11 mouse cellular contexts compared by ENCODE assay signal in genomic region chr9:96284916-96285315, GRCm38 (mm10).
DNase-seq lines count a peak whose midpoint lies in the region; ATAC-seq and TF ChIP-seq lines count a peak whose summit lies in the region.
"Had no signal": no experiment of that assay in that cellular context is flagged by ENCODE, and none has a peak within 500 bp of the region (broad histone marks: within the 10 kb centered on the region; RNA-seq: fewer than 3 reads in every experiment).

No protein-coding gene starts in this region.

- POLR2A ChIA-PET in Patski (lab: Charles Lee), result interaction anchor here (0.6 kb wide), 1 partner anchor 538 kb away, joined by 3 read pairs; no protein-coding TSS in a partner anchor

- H3K27me3 ChIP-seq in Patski, result no peaks in the 10 kb centered on the region
- H3K27me3 ChIP-seq: embryonic facial prominence, embryonic 15.5 days; neural tube, embryonic 13.5 days had no signal

- peak; percentile 49 for DNase-seq in embryo, embryonic 11 days
- DNase-seq in embryo, embryonic 10 days (ENCODE audit: low spot score), result no peak
- DNase-seq in left cerebral cortex, postnatal 14 days (ENCODE audit: low spot score in 2 of 2), result peak; percentile 5 to 7
- no peak for DNase-seq in left cerebral cortex, postnatal 4 days
- no peak for DNase-seq in Patski (ENCODE audit: low read depth, low spot score)
- DNase-seq in naive thymus-derived CD4-positive, alpha-beta T cell, adult 2 months (ENCODE audit: low read depth), result peak; percentile 69
- DNase-seq in spleen, adult 12 weeks (ENCODE audit: low spot score), result no peak
- DNase-seq in gastrocnemius, postnatal 25 days, result no peak

- CTCF ChIA-PET in Patski (lab: Charles Lee), result interaction anchor here (1.3 kb wide), 1 partner anchor 252 kb away, joined by 3 read pairs; no protein-coding TSS in a partner anchor

- ATAC-seq in Patski, result no peak
- ATAC-seq: intestine, embryonic 16.5 days had no signal

- peak; percentile 47 for TF ChIP-seq CTCF in Patski (IDR thresholded peaks at IDR 0.05)

- in situ Hi-C loops in Patski (cut with MboI; ENCODE audit: low pct_unique_long_range_greater_than_20kb), result loop anchor here (10.0 to 25.0 kb wide), 3 partner anchors 210 to 527 kb away; no protein-coding TSS in a partner anchor

- intact Hi-C loops in left cerebral cortex, postnatal 14 days (cut with DNase I), result loop anchor here (10.0 kb wide), 2 partner anchors 210 to 270 kb away; no protein-coding TSS in a partner anchor
- intact Hi-C loops in left cerebral cortex, postnatal 4 days (cut with DNase I), result loop anchor here (10.0 kb wide), 2 partner anchors 270 to 530 kb away; no protein-coding TSS in a partner anchor

Comparison
In these comparisons a context has a peak if more than half of its experiments do, and no peak if none do; other contexts are left out.
1. DNase-seq: peak in embryo, embryonic 11 days (single experiment), left cerebral cortex, postnatal 14 days (2 of 2) and naive thymus-derived CD4-positive, alpha-beta T cell, adult 2 months (single experiment); none in embryo, embryonic 10 days (single experiment), left cerebral cortex, postnatal 4 days (single experiment), Patski (single experiment), spleen, adult 12 weeks (single experiment) and gastrocnemius, postnatal 25 days (single experiment).